Comparison of ENCODE assay signal across 10 mouse cellular contexts in genomic region chr7:27165696-27166095, GRCm38 (mm10). TPM values are rescaled to one million over a fixed set of nuclear protein-coding genes. Genes with fewer than 3 reads are reported as not detected.
DNase-seq lines count a peak whose midpoint lies in the region; ATAC-seq and TF ChIP-seq lines count a peak whose summit lies in the region.
"Had no signal": no experiment of that assay in that cellular context is flagged by ENCODE, and none has a peak within 500 bp of the region (broad histone marks: within the 10 kb centered on the region; RNA-seq: fewer than 3 reads in every experiment).

No protein-coding gene starts in this region.

- H3K9me3 ChIP-seq in heart, embryonic 11.5 days (replicated peaks; ENCODE audit: control insufficient read depth, low read length) = no peaks in the 10 kb centered on the region
- no peaks in the 10 kb centered on the region for H3K9me3 ChIP-seq in E14TG2a.4 (ENCODE audit: low read length)
- H3K9me3 ChIP-seq in forebrain, postnatal 0 days (ENCODE audit: low read length) = no peaks in the 10 kb centered on the region
- no peaks in the 10 kb centered on the region for H3K9me3 ChIP-seq in liver, embryonic 16.5 days (replicated peaks; ENCODE audit: control insufficient read depth, low read length)

- peak overlapping the region; percentile 78 for H3K4me3 ChIP-seq in heart, embryonic 11.5 days (ENCODE audit: low read depth, low read length)
- peak overlapping the region; percentile 89 for H3K4me3 ChIP-seq in E14TG2a.4 (replicated peaks; ENCODE audit: low read length)
- peak overlapping the region; percentile 90 for H3K4me3 ChIP-seq in forebrain, postnatal 0 days (ENCODE audit: low read depth, low read length)
- peak overlapping the region; percentile 77 for H3K4me3 ChIP-seq in liver, embryonic 16.5 days (ENCODE audit: low read depth, low read length)

- no peaks in the 10 kb centered on the region for H3K27me3 ChIP-seq in heart, embryonic 11.5 days (ENCODE audit: control insufficient read depth, insufficient read depth, low read length)
- no peaks in the 10 kb centered on the region for H3K27me3 ChIP-seq in E14TG2a.4 (ENCODE audit: insufficient read depth, low read length)
- no peaks in the 10 kb centered on the region for H3K27me3 ChIP-seq in forebrain, postnatal 0 days (ENCODE audit: insufficient read depth, low read length)
- no peaks in the 10 kb centered on the region for H3K27me3 ChIP-seq in liver, embryonic 16.5 days (ENCODE audit: control insufficient read depth, insufficient read depth, low read depth, low read length)
- H3K27me3 ChIP-seq: Patski had no signal

- H3K4me1 ChIP-seq in heart, embryonic 11.5 days (ENCODE audit: control insufficient read depth, insufficient read depth, low read length) = peaks cover 31% of the 10 kb centered on the region
- H3K4me1 ChIP-seq in E14TG2a.4 (replicated peaks; ENCODE audit: low read depth, low read length) = peaks cover 69% of the 10 kb centered on the region
- peaks cover 24% of the 10 kb centered on the region for H3K4me1 ChIP-seq in forebrain, postnatal 0 days (ENCODE audit: insufficient read depth)
- H3K4me1 ChIP-seq in liver, embryonic 16.5 days (ENCODE audit: control insufficient read depth, low read depth, low read length) = peaks cover 54% of the 10 kb centered on the region

- no peak for TF ChIP-seq CTCF in E14TG2a.4 (conservative IDR thresholded peaks at IDR 0.05; ENCODE audit: low read length)
- TF ChIP-seq CTCF in forebrain, postnatal 0 days (IDR thresholded peaks at IDR 0.05; ENCODE audit: low read depth) = no peak

- H3K27ac ChIP-seq in heart, embryonic 11.5 days (ENCODE audit: low read depth, low read length) = peak overlapping the region; percentile 98
- H3K27ac ChIP-seq in forebrain, postnatal 0 days (ENCODE audit: low read depth, low read length) = peak overlapping the region; percentile 97
- H3K27ac ChIP-seq in liver, embryonic 16.5 days (ENCODE audit: low read length) = peak overlapping the region; percentile 95

- H3K36me3 ChIP-seq in heart, embryonic 11.5 days (ENCODE audit: control insufficient read depth, insufficient read depth, low read length) = peaks cover 7% of the 10 kb centered on the region; the same call in 1 of the 2 replicates
- H3K36me3 ChIP-seq in E14TG2a.4 (ENCODE audit: insufficient read depth, low read length) = peaks cover 71% of the 10 kb centered on the region
- H3K36me3 ChIP-seq in forebrain, postnatal 0 days (ENCODE audit: insufficient read depth) = peaks cover 17% of the 10 kb centered on the region
- no peaks in the 10 kb centered on the region for H3K36me3 ChIP-seq in liver, embryonic 16.5 days (ENCODE audit: control insufficient read depth, insufficient read depth)

- WGBS in heart, embryonic 11.5 days (ENCODE audit: insufficient replicate concordance) = 2% methylated on average over 8 of the region's 8 CpGs
- 2% methylated on average over 8 of the region's 8 CpGs for WGBS in forebrain, postnatal 0 days
- WGBS in liver, embryonic 16.5 days (ENCODE audit: insufficient replicate concordance) = 3% methylated on average over 8 of the region's 8 CpGs

- peak overlapping the region; percentile 93 for H3K9ac ChIP-seq in heart, embryonic 11.5 days (ENCODE audit: low read depth, low read length)
- peak overlapping the region; percentile 92 for H3K9ac ChIP-seq in forebrain, postnatal 0 days
- peak overlapping the region; percentile 87 for H3K9ac ChIP-seq in liver, embryonic 16.5 days (ENCODE audit: low read depth, low read length)

- no peak for DNase-seq in heart, postnatal 14 days
- no peak for DNase-seq in forebrain, postnatal 0 days
- no peak for DNase-seq in ovary, postnatal 10 days (ENCODE audit: low spot score)
- DNase-seq in embryo, embryonic 9.5 days (ENCODE audit: extremely low spot score) = no peak

- ATAC-seq in heart, embryonic 11.5 days (replicated peaks; ENCODE audit: insufficient number of reproducible peaks, low FRiP score, low TSS enrichment) = no peak
- ATAC-seq in forebrain, postnatal 0 days = peak; percentile 5; the same call in 1 of the 2 replicates
- no peak for ATAC-seq in liver, embryonic 16.5 days (ENCODE audit: low read depth)
- no peak for ATAC-seq in frontal cortex, adult (ENCODE audit: low TSS enrichment)

- intact Hi-C loops in heart, postnatal 14 days (cut with DNase I) = loop anchor here (10.0 kb wide), 1 partner anchor 319 kb away; the partner anchor contains the start of gene Sertad1

- peak overlapping the region; percentile 82 for H3K4me2 ChIP-seq in heart, embryonic 11.5 days
- H3K4me2 ChIP-seq in forebrain, postnatal 0 days (ENCODE audit: low read depth) = peak overlapping the region; percentile 75
- peak overlapping the region; percentile 87 for H3K4me2 ChIP-seq in liver, embryonic 16.5 days (ENCODE audit: low read depth, low read length)

RNA-seq across cellular contexts. Expression of gene Egln2, which starts 0.9 kb away (rescaled TPM):
- 27.4 and 29.0 TPM in 2 replicates for polyA plus RNA-seq in heart, embryonic 11.5 days (2014; fragmentation: Nextera tagmentation; extraction: Ambion mirVana)
- 10 to 100 TPM; 60.1 to 60.6 TPM for total RNA-seq in heart, postnatal 14 days (2021)
- total RNA-seq in forebrain, postnatal 0 days (2014; rRNA removed) = 103 and 112 TPM in 2 replicates
- polyA plus RNA-seq in forebrain, postnatal 0 days (2015; fragmentation: Nextera tagmentation; extraction: Ambion mirVana) = 85.6 and 88.3 TPM in 2 replicates
- polyA plus RNA-seq in liver, embryonic 16.5 days (2015; fragmentation: Nextera tagmentation; extraction: Ambion mirVana) = 26.4 and 28.2 TPM in 2 replicates

RNA-seq across cellular contexts. Expression of gene Cyp2t4, which starts 12.2 kb away (rescaled TPM):
- 0.13 TPM in 1 of 2 replicates, not detected in the other for polyA plus RNA-seq in heart, embryonic 11.5 days (2014; fragmentation: Nextera tagmentation; extraction: Ambion mirVana)
- not detected for total RNA-seq in heart, postnatal 14 days (2021)
- not detected in 2 replicates for total RNA-seq in forebrain, postnatal 0 days (2014; rRNA removed)
- 0.13 and 0.34 TPM in 2 replicates for polyA plus RNA-seq in forebrain, postnatal 0 days (2015; fragmentation: Nextera tagmentation; extraction: Ambion mirVana)
- not detected in 2 replicates for polyA plus RNA-seq in liver, embryonic 16.5 days (2015; fragmentation: Nextera tagmentation; extraction: Ambion mirVana)
- polyA plus RNA-seq: large intestine, adult 2 months had no signal

RNA-seq across cellular contexts. Expression of gene Rab4b, which starts 13.0 kb away (rescaled TPM):
- polyA plus RNA-seq in heart, embryonic 11.5 days (2014; fragmentation: Nextera tagmentation; extraction: Ambion mirVana) = 44.3 and 49.7 TPM in 2 replicates
- total RNA-seq in heart, postnatal 14 days (2021) = 10 to 100 TPM; 21.9 to 22.1 TPM
- 66.8 and 71.6 TPM in 2 replicates for total RNA-seq in forebrain, postnatal 0 days (2014; rRNA removed)
- 125 and 138 TPM in 2 replicates for polyA plus RNA-seq in forebrain, postnatal 0 days (2015; fragmentation: Nextera tagmentation; extraction: Ambion mirVana)
- 21.2 and 22.3 TPM in 2 replicates for polyA plus RNA-seq in liver, embryonic 16.5 days (2015; fragmentation: Nextera tagmentation; extraction: Ambion mirVana)

RNA-seq across cellular contexts. Expression of gene Gm21983, which starts 15.2 kb away (rescaled TPM):
- polyA plus RNA-seq in heart, embryonic 11.5 days (2014; fragmentation: Nextera tagmentation; extraction: Ambion mirVana) = 0.67 TPM in 1 of 2 replicates, not detected in the other
- not detected for total RNA-seq in heart, postnatal 14 days (2021)
- total RNA-seq in forebrain, postnatal 0 days (2014; rRNA removed) = not detected in 2 replicates
- polyA plus RNA-seq in forebrain, postnatal 0 days (2015; fragmentation: Nextera tagmentation; extraction: Ambion mirVana) = not detected in 2 replicates
- polyA plus RNA-seq in liver, embryonic 16.5 days (2015; fragmentation: Nextera tagmentation; extraction: Ambion mirVana) = not detected in 2 replicates
- polyA plus RNA-seq: large intestine, adult 2 months; Patski had no signal

RNA-seq across cellular contexts. Expression of gene Mia, which starts 15.3 kb away (rescaled TPM):
- polyA plus RNA-seq in heart, embryonic 11.5 days (2014; fragmentation: Nextera tagmentation; extraction: Ambion mirVana) = 0.34 and 0.44 TPM in 2 replicates
- not detected for total RNA-seq in heart, postnatal 14 days (2021)
- total RNA-seq in forebrain, postnatal 0 days (2014; rRNA removed) = 9.0 and 17.4 TPM in 2 replicates
- 22.5 and 32.8 TPM in 2 replicates for polyA plus RNA-seq in forebrain, postnatal 0 days (2015; fragmentation: Nextera tagmentation; extraction: Ambion mirVana)
- 0.74 and 0.76 TPM in 2 replicates for polyA plus RNA-seq in liver, embryonic 16.5 days (2015; fragmentation: Nextera tagmentation; extraction: Ambion mirVana)
- polyA plus RNA-seq: Patski had no signal
